Mouse (Mus musculus) intestine, embryonic 15.5 days (tissue): Measurements from ENCODE around the gene Eri3. TPM values are rescaled to one million over a fixed set of nuclear protein-coding genes. Genes with fewer than 3 reads are reported as not detected.

Experiments
- ATAC-seq: fragments of 200-750 bp; cut with Nextera tagmentation; 2 replicates; pipeline ENCODE4 v1.8.0; 2017; ENCODE audit warnings: moderate TSS enrichment, moderate library complexity
- H3K27ac ChIP-seq: fragments of 300-500 bp; sonication (generic); 2 replicates; pipeline ENCODE4 v1.5.1; 2015; ENCODE audit warnings: mild to moderate bottlenecking, inconsistent platforms
- H3K27me3 ChIP-seq: fragments of 300-500 bp; sonication (generic); replicated peaks from 2 replicates; pipeline ENCODE4 v1.6.1; 2015; ENCODE audit warnings: inconsistent platforms
- H3K36me3 ChIP-seq: fragments of 300-500 bp; sonication (generic); 2 replicates; pipeline ENCODE4 v1.6.1; 2015; ENCODE audit warnings: inconsistent platforms
- H3K4me1 ChIP-seq: fragments of 300-500 bp; sonication (generic); replicated peaks from 2 replicates; pipeline ENCODE4 v1.6.1; 2015; ENCODE audit warnings: inconsistent platforms
- H3K4me2 ChIP-seq: fragments of 300-500 bp; sonication (generic); replicated peaks from 2 replicates; pipeline ENCODE4 v1.6.1; 2015; ENCODE audit warnings: mild to moderate bottlenecking, inconsistent platforms
- H3K4me3 ChIP-seq: fragments of 300-500 bp; sonication (generic); replicated peaks from 2 replicates; pipeline ENCODE4 v1.5.1; 2015; ENCODE audit warnings: inconsistent platforms
- H3K9ac ChIP-seq: fragments of 300-500 bp; sonication (generic); 2 replicates; pipeline ENCODE4 v1.6.1; 2015; ENCODE audit warnings: inconsistent platforms
- H3K9me3 ChIP-seq: fragments of 300-500 bp; sonication (generic); 2 replicates; pipeline ENCODE4 v1.6.1; 2016; ENCODE audit warnings: inconsistent platforms
- WGBS: fragments of 180-500 bp; shearing (Covaris S2); methylation state at CpG from one replicate; pipeline ENCODE4 v1.1.7; 2015; 5-methylcytosine and 5-hydroxymethylcytosine counted together
- polyA plus RNA-seq: library from polyadenylated mRNA; unstranded; fragments of >200 nt; fragmentation: Nextera tagmentation; extraction: Ambion mirVana; gene quantifications from 2 replicates; pipeline ENCODE4 v1.2.1, GENCODE M21; 2015

The Eri3 gene
- polyA plus RNA-seq, 1 experiment from 2014 or later, result 102 TPM

DNA sequence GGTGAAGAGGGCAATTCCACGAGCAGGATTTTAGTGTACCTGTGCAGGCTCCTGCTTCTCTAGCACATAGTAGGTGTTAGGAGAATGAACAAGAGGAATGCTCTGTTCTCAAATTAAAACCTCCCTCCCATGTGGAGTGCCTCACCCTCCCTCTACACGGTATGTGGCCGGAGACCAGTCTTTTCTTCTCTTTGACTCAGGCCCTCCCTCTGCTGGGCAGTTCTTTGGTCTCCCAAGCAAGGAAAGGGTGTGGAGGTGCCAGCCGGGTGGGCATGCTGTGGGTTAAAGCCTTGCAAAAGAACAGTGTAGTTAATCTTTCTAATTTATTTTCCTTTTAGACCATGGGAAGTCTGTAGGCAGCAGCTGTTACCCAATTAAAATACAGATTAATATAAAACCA lies 37.3 kb downstream of the Eri3 start:
- Histone ChIP-seq H3K27ac (no peak overlapping the region), H3K4me1 (0 out of 2 replicates have a peak, but pooled peaks cover 6% of the 10 kb centered on the region), H3K4me2 (no peak overlapping the region), H3K36me3 (peaks cover 10% of the 10 kb centered on the region), H3K9me3 (no peaks in the 10 kb centered on the region), H3K4me3 (no peak overlapping the region), H3K9ac (no peak overlapping the region), H3K27me3 (no peaks in the 10 kb centered on the region)
- 56% methylated on average over 4 of the region's 4 CpGs for WGBS
- ATAC-seq, result no peak

- no peak for ATAC-seq
- Histone ChIP-seq H3K4me2 (no peak overlapping the region), H3K9me3 (no peaks in the 10 kb centered on the region), H3K36me3 (0 out of 2 replicates have a peak, but pooled peaks cover 6% of the 10 kb centered on the region), H3K9ac (no peak overlapping the region), H3K27me3 (no peaks in the 10 kb centered on the region), H3K4me3 (no peak overlapping the region), H3K27ac (no peak overlapping the region), H3K4me1 (0 out of 2 replicates have a peak, but pooled peaks cover 6% of the 10 kb centered on the region)
- 56% methylated on average over 8 of the region's 8 CpGs for WGBS
Observed at GRCm38 (mm10) chr4:117589081-117589660, 39.0 kb downstream of the Eri3 start.

DNA sequence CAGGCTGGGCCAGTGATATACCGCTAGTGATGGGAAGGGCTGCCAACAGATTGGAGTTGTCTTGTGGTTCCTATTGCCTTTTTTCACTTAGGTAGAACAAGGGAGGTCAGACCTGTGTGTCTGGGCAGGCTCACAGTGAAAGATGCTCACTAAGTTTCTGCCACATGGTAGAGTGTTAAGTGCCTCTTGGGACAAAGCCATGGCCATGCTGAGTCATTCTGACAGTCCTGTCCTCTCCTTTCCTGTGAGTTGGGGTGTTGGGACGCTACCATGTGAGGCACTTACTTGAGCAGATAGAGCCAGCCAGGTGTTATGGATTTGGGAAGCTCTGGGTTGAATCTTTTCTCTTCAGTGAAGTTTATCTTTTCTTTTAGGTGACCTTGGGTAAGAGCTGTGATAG lies 40.6 kb downstream of the Eri3 start:
- Histone ChIP-seq H3K27me3 (no peaks in the 10 kb centered on the region), H3K4me3 (no peak overlapping the region), H3K27ac (no peak overlapping the region), H3K9ac (no peak overlapping the region), H3K4me2 (no peak overlapping the region), H3K4me1 (0 out of 2 replicates have a peak, but pooled peaks cover 6% of the 10 kb centered on the region), H3K36me3 (peaks cover 13% of the 10 kb centered on the region; the same call in 1 of the 2 replicates), H3K9me3 (no peaks in the 10 kb centered on the region)
- ATAC-seq, result no peak
- WGBS, result 86% methylated on average over 2 of the region's 2 CpGs

DNA sequence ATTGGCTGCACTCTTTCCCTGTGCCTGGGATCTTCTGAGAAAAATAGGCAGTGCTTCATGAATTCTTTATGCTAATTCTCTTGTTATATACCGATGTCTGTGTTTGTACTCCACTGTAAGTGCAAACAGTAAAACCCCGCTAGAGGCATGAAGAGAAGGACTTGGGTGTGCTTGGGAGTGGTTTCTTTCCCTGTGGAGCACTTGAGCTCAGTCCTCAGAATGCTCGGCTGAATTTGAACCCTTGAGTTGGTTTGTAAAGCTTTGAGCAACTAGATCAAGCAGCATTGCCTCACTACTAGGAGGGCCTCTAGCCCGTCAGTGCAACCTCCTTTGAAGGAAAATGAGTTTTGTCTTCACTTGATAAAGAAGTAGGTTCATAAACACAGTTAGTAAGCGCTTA lies 42.0 kb downstream of the Eri3 start:
- H3K27me3 ChIP-seq, result no peaks in the 10 kb centered on the region
- ATAC-seq, result no peak
- H3K36me3 ChIP-seq, result peaks cover 19% of the 10 kb centered on the region; the same call in 1 of the 2 replicates
- 0 out of 2 replicates have a peak, but pooled peaks cover 1% of the 10 kb centered on the region for H3K4me1 ChIP-seq
- no peak overlapping the region for H3K27ac ChIP-seq
- no peak overlapping the region for H3K4me2 ChIP-seq
- H3K9me3 ChIP-seq, result no peaks in the 10 kb centered on the region
- no peak overlapping the region for H3K9ac ChIP-seq
- no peak overlapping the region for H3K4me3 ChIP-seq
- WGBS, result 89% methylated on average over 5 of the region's 5 CpGs

- Histone ChIP-seq H3K9ac (no peak overlapping the region), H3K4me1 (no peaks in the 10 kb centered on the region), H3K27ac (no peak overlapping the region), H3K4me2 (no peak overlapping the region), H3K27me3 (no peaks in the 10 kb centered on the region), H3K36me3 (peaks cover 18% of the 10 kb centered on the region; the same call in 1 of the 2 replicates), H3K9me3 (no peaks in the 10 kb centered on the region), H3K4me3 (no peak overlapping the region)
- no peak for ATAC-seq
- WGBS, result 90% methylated on average over 10 of the region's 10 CpGs
Observed at GRCm38 (mm10) chr4:117595293-117595692, 45.1 kb downstream of the Eri3 start.

- no peak overlapping the region for H3K4me2 ChIP-seq
- H3K4me1 ChIP-seq, result no peaks in the 10 kb centered on the region
- H3K27ac ChIP-seq, result no peak overlapping the region
- no peaks in the 10 kb centered on the region for H3K27me3 ChIP-seq
- H3K4me3 ChIP-seq, result no peak overlapping the region
- H3K36me3 ChIP-seq, result 0 out of 2 replicates have a peak, but pooled peaks cover 10% of the 10 kb centered on the region
- no peak overlapping the region for H3K9ac ChIP-seq
- 77% methylated on average over 7 of the region's 7 CpGs for WGBS
- no peak for ATAC-seq
- H3K9me3 ChIP-seq, result no peaks in the 10 kb centered on the region
Observed at GRCm38 (mm10) chr4:117599986-117600565, 49.9 kb downstream of the Eri3 start.

DNA sequence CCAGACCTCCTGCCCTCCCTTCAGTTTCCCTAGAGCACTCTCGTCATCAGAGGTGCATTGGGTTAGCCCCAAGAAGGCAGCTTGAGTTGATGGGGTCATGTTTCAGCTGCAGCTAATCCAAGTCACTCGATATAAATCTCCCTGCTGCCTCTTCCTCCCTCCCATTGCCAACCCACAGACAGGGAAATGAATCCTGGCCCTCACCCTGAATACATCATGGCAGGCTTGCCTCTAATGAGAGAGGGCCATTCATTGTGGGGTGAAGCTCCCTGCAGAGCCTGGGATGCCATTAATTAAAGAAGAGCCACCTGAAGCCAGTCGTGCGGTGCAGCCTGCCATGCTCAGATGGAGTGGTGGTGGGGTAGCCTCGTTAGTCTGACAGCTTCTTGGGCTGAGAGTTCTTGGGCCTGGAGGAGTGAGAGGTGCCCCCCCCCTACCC lies 51.2 kb downstream of the Eri3 start:
- Histone ChIP-seq H3K27ac (no peak overlapping the region), H3K27me3 (no peaks in the 10 kb centered on the region), H3K4me1 (no peaks in the 10 kb centered on the region), H3K36me3 (0 out of 2 replicates have a peak, but pooled peaks cover 7% of the 10 kb centered on the region), H3K9me3 (no peaks in the 10 kb centered on the region), H3K9ac (no peak overlapping the region), H3K4me2 (no peak overlapping the region), H3K4me3 (no peak overlapping the region)
- ATAC-seq, result no peak
- 46% methylated on average over 5 of the region's 5 CpGs for WGBS

- WGBS, result 42% methylated on average over 16 of the region's 16 CpGs
- no peak for ATAC-seq
Observed at GRCm38 (mm10) chr4:117605099-117605953, 55.2 kb downstream of the Eri3 start.

GRCm38 (mm10) chr4:117605954-117606227 lies 55.7 kb downstream of the Eri3 start:
- H3K4me2 ChIP-seq, result no peak overlapping the region
- H3K9ac ChIP-seq, result no peak overlapping the region
- no peak overlapping the region for H3K4me3 ChIP-seq
- no peaks in the 10 kb centered on the region for H3K27me3 ChIP-seq
- no peak overlapping the region for H3K27ac ChIP-seq
- no peaks in the 10 kb centered on the region for H3K4me1 ChIP-seq
- H3K9me3 ChIP-seq, result no peaks in the 10 kb centered on the region
- WGBS, result 52% methylated on average over 1 of the region's 1 CpGs
- H3K36me3 ChIP-seq, result no peaks in the 10 kb centered on the region
- ATAC-seq, result no peak

More at GRCm38 (mm10) chr4:117605099-117605953, 55.2 kb downstream of the Eri3 start:
- Histone ChIP-seq H3K4me2 (no peak overlapping the region), H3K27ac (no peak overlapping the region), H3K4me3 (no peak overlapping the region), H3K36me3 (no peaks in the 10 kb centered on the region), H3K9ac (no peak overlapping the region), H3K27me3 (no peaks in the 10 kb centered on the region), H3K4me1 (no peaks in the 10 kb centered on the region), H3K9me3 (no peaks in the 10 kb centered on the region)

- Histone ChIP-seq H3K9ac (no peak overlapping the region), H3K4me3 (no peak overlapping the region), H3K36me3 (no peaks in the 10 kb centered on the region), H3K4me1 (no peaks in the 10 kb centered on the region), H3K27me3 (no peaks in the 10 kb centered on the region), H3K4me2 (no peak overlapping the region), H3K9me3 (no peaks in the 10 kb centered on the region), H3K27ac (no peak overlapping the region)
- ATAC-seq, result no peak
- WGBS, result 85% methylated on average over 5 of the region's 5 CpGs
Observed at GRCm38 (mm10) chr4:117606831-117607610, 56.9 kb downstream of the Eri3 start.

- no peaks in the 10 kb centered on the region for H3K4me1 ChIP-seq
- no peaks in the 10 kb centered on the region for H3K9me3 ChIP-seq
- no peak overlapping the region for H3K4me3 ChIP-seq
- H3K4me2 ChIP-seq, result no peak overlapping the region
- H3K36me3 ChIP-seq, result 0 out of 2 replicates have a peak, but pooled peaks cover 2% of the 10 kb centered on the region
- ATAC-seq, result 0 out of 2 replicates have a peak, but pooled peaks have one; percentile 15
- WGBS, result 63% methylated on average over 9 of the region's 9 CpGs
- H3K27ac ChIP-seq, result 0 out of 2 replicates have a peak overlapping the region, but pooled peaks have one; percentile 11
- no peaks in the 10 kb centered on the region for H3K27me3 ChIP-seq
- H3K9ac ChIP-seq, result no peak overlapping the region
Observed at GRCm38 (mm10) chr4:117608265-117608664, 58.1 kb downstream of the Eri3 start.
